Mouse (Mus musculus) hindbrain, embryonic 16.5 days (tissue): ENCODE data around the gene Slc50a1. TPM values are rescaled to one million over a fixed set of nuclear protein-coding genes. Genes with fewer than 3 reads are reported as not detected.

Experiments
- ATAC-seq: fragments of 200-750 bp; cut with Nextera tagmentation; 2 replicates; pipeline ENCODE4 v1.8.0; 2017; ENCODE audit warnings: moderate TSS enrichment, moderate library complexity
- H3K27ac ChIP-seq: fragments of 300-500 bp; sonication (generic); 2 replicates; pipeline ENCODE4 v1.5.1; 2014; ENCODE audit warnings: low read depth, mild to moderate bottlenecking, control low read depth, low read length, moderate library complexity
- H3K27me3 ChIP-seq: fragments of 300-500 bp; sonication (generic); replicated peaks from 2 replicates; pipeline ENCODE4 v1.6.1; 2014; ENCODE audit warnings: low read length; ENCODE audit not compliant: control insufficient read depth, insufficient read depth
- H3K36me3 ChIP-seq: fragments of 300-500 bp; sonication (generic); 2 replicates; pipeline ENCODE4 v1.6.1; 2014; ENCODE audit warnings: mild to moderate bottlenecking, low read length, moderate library complexity, mixed read lengths; ENCODE audit not compliant: control insufficient read depth, insufficient read depth
- H3K4me1 ChIP-seq: fragments of 300-500 bp; sonication (generic); 2 replicates; pipeline ENCODE4 v1.6.1; 2014; ENCODE audit warnings: low read depth, low read length; ENCODE audit not compliant: control insufficient read depth, insufficient read depth
- H3K4me2 ChIP-seq: fragments of 300-500 bp; sonication (generic); 2 replicates; pipeline ENCODE4 v1.6.1; 2014; ENCODE audit warnings: mild to moderate bottlenecking, low read length, control low read depth, moderate library complexity
- H3K4me3 ChIP-seq: fragments of 300-500 bp; sonication (generic); 2 replicates; pipeline ENCODE4 v1.5.1; 2014; ENCODE audit warnings: mild to moderate bottlenecking, low read length, control low read depth, moderate library complexity
- H3K9ac ChIP-seq: fragments of 300-500 bp; sonication (generic); 2 replicates; pipeline ENCODE4 v1.6.1; 2014; ENCODE audit warnings: low read depth, mild to moderate bottlenecking, control low read depth, low read length, moderate library complexity
- H3K9me3 ChIP-seq: fragments of 300-500 bp; sonication (generic); 2 replicates; pipeline ENCODE4 v1.6.1; 2014; ENCODE audit warnings: mild to moderate bottlenecking, low read length, moderate library complexity; ENCODE audit not compliant: control insufficient read depth
- WGBS: fragments of 180-500 bp; shearing (Covaris S2); extraction: QIAGEN DNeasy Blood & Tissue Kit; methylation state at CpG from one replicate; pipeline ENCODE4 v1.1.7; 2014; 5-methylcytosine and 5-hydroxymethylcytosine counted together
- polyA plus RNA-seq: library from polyadenylated mRNA; unstranded; fragments of >200 nt; fragmentation: Nextera tagmentation; extraction: Ambion mirVana; gene quantifications from 2 replicates; pipeline ENCODE4 v1.2.1, GENCODE M21; 2015

The Slc50a1 gene
- polyA plus RNA-seq, 1 experiment from 2014 or later, result 43.9 TPM

GRCm38 (mm10) chr3:89315195-89315929, 45.0 kb upstream of the Slc50a1 start:
- peak overlapping the region; percentile 57 for H3K4me2 ChIP-seq
- 7% methylated on average over 23 of the region's 26 CpGs for WGBS
- no peak overlapping the region for H3K27ac ChIP-seq
- no peaks in the 10 kb centered on the region for H3K9me3 ChIP-seq
- H3K4me1 ChIP-seq, result peaks cover 45% of the 10 kb centered on the region
- H3K36me3 ChIP-seq, result 0 out of 2 replicates have a peak, but pooled peaks cover 11% of the 10 kb centered on the region
- ATAC-seq, result no peak
- peaks cover 3% of the 10 kb centered on the region for H3K27me3 ChIP-seq
- H3K4me3 ChIP-seq, result peak overlapping the region; percentile 21; the same call in 1 of the 2 replicates
- peak overlapping the region; percentile 49 for H3K9ac ChIP-seq

- H3K36me3 ChIP-seq, result 0 out of 2 replicates have a peak, but pooled peaks cover 11% of the 10 kb centered on the region
- no peaks in the 10 kb centered on the region for H3K9me3 ChIP-seq
- H3K27me3 ChIP-seq, result peaks cover 3% of the 10 kb centered on the region; the same call in 1 of the 2 replicates
- no peak for ATAC-seq
- WGBS, result 35% methylated on average over 2 of the region's 2 CpGs
- H3K9ac ChIP-seq, result no peak overlapping the region
- no peak overlapping the region for H3K27ac ChIP-seq
- no peak overlapping the region for H3K4me3 ChIP-seq
- H3K4me2 ChIP-seq, result no peak overlapping the region
- peaks cover 42% of the 10 kb centered on the region for H3K4me1 ChIP-seq
These were observed 44.4 kb upstream of the Slc50a1 start for GRCm38 (mm10) chr3:89314791-89315190.

- no peak for ATAC-seq
- no peak overlapping the region for H3K4me2 ChIP-seq
- no peak overlapping the region for H3K27ac ChIP-seq
- H3K36me3 ChIP-seq, result 0 out of 2 replicates have a peak, but pooled peaks cover 11% of the 10 kb centered on the region
- H3K4me3 ChIP-seq, result no peak overlapping the region
- H3K4me1 ChIP-seq, result peaks cover 39% of the 10 kb centered on the region
- H3K9me3 ChIP-seq, result no peaks in the 10 kb centered on the region
- no peak overlapping the region for H3K9ac ChIP-seq
- H3K27me3 ChIP-seq, result peaks cover 3% of the 10 kb centered on the region; the same call in 1 of the 2 replicates
- WGBS, result 70% methylated on average over 5 of the region's 5 CpGs
These were observed 44.0 kb upstream of the Slc50a1 start for GRCm38 (mm10) chr3:89314340-89314739.

- 4% methylated on average over 9 of the region's 9 CpGs for WGBS
- peak overlapping the region; percentile 31; the same call in 1 of the 2 replicates for H3K9ac ChIP-seq
- H3K4me1 ChIP-seq, result no peaks in the 10 kb centered on the region
- H3K27ac ChIP-seq, result no peak overlapping the region
- H3K27me3 ChIP-seq, result no peaks in the 10 kb centered on the region
- no peaks in the 10 kb centered on the region for H3K36me3 ChIP-seq
- ATAC-seq, result peak; percentile 89
- no peak overlapping the region for H3K4me3 ChIP-seq
- no peak overlapping the region for H3K4me2 ChIP-seq
- H3K9me3 ChIP-seq, result no peaks in the 10 kb centered on the region
These were observed 37.7 kb upstream of the Slc50a1 start for GRCm38 (mm10) chr3:89308089-89308488.

GRCm38 (mm10) chr3:89305551-89306325, 35.4 kb upstream of the Slc50a1 start:
- ATAC-seq, result no peak
- H3K4me1 ChIP-seq, result no peaks in the 10 kb centered on the region

GRCm38 (mm10) chr3:89305105-89305504, 34.7 kb upstream of the Slc50a1 start:
- WGBS, result 70% methylated on average over 4 of the region's 4 CpGs
- ATAC-seq, result no peak

More at GRCm38 (mm10) chr3:89305551-89306325, 35.4 kb upstream of the Slc50a1 start:
- H3K9ac ChIP-seq, result no peak overlapping the region; the same call in 1 of the 2 replicates
- no peak overlapping the region for H3K4me2 ChIP-seq
- no peaks in the 10 kb centered on the region for H3K27me3 ChIP-seq
- no peak overlapping the region for H3K27ac ChIP-seq
- no peaks in the 10 kb centered on the region for H3K9me3 ChIP-seq
- no peaks in the 10 kb centered on the region for H3K36me3 ChIP-seq
- H3K4me3 ChIP-seq, result no peak overlapping the region
- 76% methylated on average over 8 of the region's 8 CpGs for WGBS

GRCm38 (mm10) chr3:89304440-89304839, 34.1 kb upstream of the Slc50a1 start:
- Histone ChIP-seq H3K4me1 (0 out of 2 replicates have a peak, but pooled peaks cover 2% of the 10 kb centered on the region), H3K9ac (no peak overlapping the region), H3K27ac (no peak overlapping the region), H3K27me3 (no peaks in the 10 kb centered on the region), H3K36me3 (no peaks in the 10 kb centered on the region), H3K9me3 (no peaks in the 10 kb centered on the region), H3K4me3 (no peak overlapping the region), H3K4me2 (no peak overlapping the region)
- no peak for ATAC-seq
- 65% methylated on average over 6 of the region's 6 CpGs for WGBS

More at GRCm38 (mm10) chr3:89305105-89305504, 34.7 kb upstream of the Slc50a1 start:
- Histone ChIP-seq H3K36me3 (no peaks in the 10 kb centered on the region), H3K27ac (no peak overlapping the region), H3K9me3 (no peaks in the 10 kb centered on the region), H3K4me2 (no peak overlapping the region), H3K27me3 (no peaks in the 10 kb centered on the region), H3K9ac (no peak overlapping the region; the same call in 1 of the 2 replicates), H3K4me1 (no peaks in the 10 kb centered on the region), H3K4me3 (no peak overlapping the region)

GRCm38 (mm10) chr3:89300514-89300913, 30.1 kb upstream of the Slc50a1 start:
- 61% methylated on average over 2 of the region's 2 CpGs for WGBS
- H3K36me3 ChIP-seq, result no peaks in the 10 kb centered on the region
- no peak for ATAC-seq
- H3K9me3 ChIP-seq, result no peaks in the 10 kb centered on the region
- H3K4me2 ChIP-seq, result no peak overlapping the region
- no peaks in the 10 kb centered on the region; the same call in 1 of the 2 replicates for H3K27me3 ChIP-seq
- H3K4me1 ChIP-seq, result 0 out of 2 replicates have a peak, but pooled peaks cover 2% of the 10 kb centered on the region
- no peak overlapping the region for H3K9ac ChIP-seq
- no peak overlapping the region for H3K4me3 ChIP-seq
- no peak overlapping the region for H3K27ac ChIP-seq

GRCm38 (mm10) chr3:89300071-89300470, 29.7 kb upstream of the Slc50a1 start:
- Histone ChIP-seq H3K36me3 (no peaks in the 10 kb centered on the region), H3K9ac (no peak overlapping the region), H3K9me3 (no peaks in the 10 kb centered on the region), H3K27ac (no peak overlapping the region), H3K4me2 (peak overlapping the region; percentile 53), H3K4me1 (0 out of 2 replicates have a peak, but pooled peaks cover 2% of the 10 kb centered on the region), H3K4me3 (no peak overlapping the region), H3K27me3 (no peaks in the 10 kb centered on the region; the same call in 1 of the 2 replicates)
- no peak for ATAC-seq
- 65% methylated on average over 1 of the region's 1 CpGs for WGBS
